Mouse (Mus musculus): ENCODE results near the gene Sgsm2.

GRCm38 (mm10) chr11:74902416-74902815, 5.6 kb upstream of the Sgsm2 start:
- TF ChIP-seq CTCF (IDR thresholded peaks at IDR 0.05; ENCODE audit: low read depth, low read length): no peak
- no peak for TF ChIP-seq POLR2A (IDR thresholded peaks at IDR 0.05; ENCODE audit: borderline replicate concordance, low read depth, low read length)
